Mouse (Mus musculus): ENCODE results near the gene S100a2. TPM values are rescaled to one million over a fixed set of nuclear protein-coding genes. Genes with fewer than 3 reads are reported as not detected.

S100a2 gene
- polyA plus RNA-seq (2012; rRNA removed; ENCODE audit: low replicate concordance): not detected in 2 replicates

GRCm38 (mm10) chr3:90589947-90590346, at the start of gene S100a2:
TSS of gene S100a2 (plus strand) at chr3:90590247.

GRCm38 (mm10) chr3:90560008-90560628, 29.9 kb upstream of the S100a2 start, which contains the start of gene S100a3:
TSS of gene S100a3 (plus strand) at chr3:90560578.

GRCm38 (mm10) chr3:90601486-90602110, 11.6 kb downstream of the S100a2 start, which contains the start of gene Gm42674:
TSS of gene Gm42674 (plus strand) at chr3:90601904.

GRCm38 (mm10) chr3:90603623-90604022, 13.6 kb downstream of the S100a2 start, which contains the start of gene S100a4:
TSS of gene S100a4 (plus strand) at chr3:90603771.

GRCm38 (mm10) chr3:90608223-90608622, 18.2 kb downstream of the S100a2 start, which contains the start of gene S100a5:
TSS of gene S100a5 (plus strand) at chr3:90608523.

GRCm38 (mm10) chr3:90612728-90613291, 22.8 kb downstream of the S100a2 start, which contains the start of gene S100a6:
TSS of gene S100a6 (plus strand) at chr3:90612882.

Other genes starting within 250 kb of the S100a2 start
- 6.6 and 6.7 TPM in 2 replicates for gene Slc27a3, start 200.3 kb upstream of the S100a2 start, polyA plus RNA-seq (2012; rRNA removed; ENCODE audit: low replicate concordance)
- gene Ints3, start 156.6 kb upstream of the S100a2 start, polyA plus RNA-seq (2012; rRNA removed; ENCODE audit: low replicate concordance): 12.2 and 14.4 TPM in 2 replicates
- 4.3 and 4.9 TPM in 2 replicates for gene Npr1, start 124.4 kb upstream of the S100a2 start, polyA plus RNA-seq (2012; rRNA removed; ENCODE audit: low replicate concordance)
- 4.3 and 4.6 TPM in 2 replicates for gene Ilf2, start 114.1 kb upstream of the S100a2 start, polyA plus RNA-seq (2012; rRNA removed; ENCODE audit: low replicate concordance)
- gene Snapin, start 99.2 kb upstream of the S100a2 start, polyA plus RNA-seq (2012; rRNA removed; ENCODE audit: low replicate concordance): 5.9 and 7.9 TPM in 2 replicates
- gene Chtop, start 80.7 kb upstream of the S100a2 start, polyA plus RNA-seq (2012; rRNA removed; ENCODE audit: low replicate concordance): 21.1 and 21.8 TPM in 2 replicates
- 27.6 and 88.3 TPM in 2 replicates for gene S100a1, start 75.9 kb upstream of the S100a2 start, polyA plus RNA-seq (2012; rRNA removed; ENCODE audit: low replicate concordance)
- 9.9 and 13.7 TPM in 2 replicates for gene S100a13, start 75.8 kb upstream of the S100a2 start, polyA plus RNA-seq (2012; rRNA removed; ENCODE audit: low replicate concordance)
- gene S100a14, start 63.4 kb upstream of the S100a2 start, polyA plus RNA-seq (2012; rRNA removed; ENCODE audit: low replicate concordance): 0.68 and 2.8 TPM in 2 replicates
- 57.6 and 80.1 TPM in 2 replicates for gene S100a16, start 53.0 kb upstream of the S100a2 start, polyA plus RNA-seq (2012; rRNA removed; ENCODE audit: low replicate concordance)
- gene S100a3, start 29.7 kb upstream of the S100a2 start, polyA plus RNA-seq (2012; rRNA removed; ENCODE audit: low replicate concordance): 0.39 TPM in 1 of 2 replicates, not detected in the other
- not detected in 2 replicates for gene Gm42674, start 11.7 kb downstream of the S100a2 start, polyA plus RNA-seq (2012; rRNA removed; ENCODE audit: low replicate concordance)
- gene S100a4, start 13.5 kb downstream of the S100a2 start, polyA plus RNA-seq (2012; rRNA removed; ENCODE audit: low replicate concordance): 0.39 and 0.67 TPM in 2 replicates
- gene S100a5, start 18.3 kb downstream of the S100a2 start, polyA plus RNA-seq (2012; rRNA removed; ENCODE audit: low replicate concordance): 0.53 TPM in 1 of 2 replicates, not detected in the other
- 103 and 214 TPM in 2 replicates for gene S100a6, start 22.6 kb downstream of the S100a2 start, polyA plus RNA-seq (2012; rRNA removed; ENCODE audit: low replicate concordance)
- not detected in 2 replicates for gene S100a7a, start 63.8 kb downstream of the S100a2 start, polyA plus RNA-seq (2012; rRNA removed; ENCODE audit: low replicate concordance)
- not detected in 2 replicates for gene S100a8, start 78.7 kb downstream of the S100a2 start, polyA plus RNA-seq (2012; rRNA removed; ENCODE audit: low replicate concordance)
- gene S100a9, start 105.5 kb downstream of the S100a2 start, polyA plus RNA-seq (2012; rRNA removed; ENCODE audit: low replicate concordance): not detected in 2 replicates
- gene Pglyrp4, start 136.7 kb downstream of the S100a2 start, polyA plus RNA-seq (2012; rRNA removed; ENCODE audit: low replicate concordance): not detected in 2 replicates
- gene Gm5849, start 187.6 kb downstream of the S100a2 start, polyA plus RNA-seq (2012; rRNA removed; ENCODE audit: low replicate concordance): not detected in 2 replicates

All from duodenum, adult 2 months (tissue).